Mouse (Mus musculus) thymus, adult 2 months (tissue): ENCODE data around the gene Tmem63a. TPM values are rescaled to one million over a fixed set of nuclear protein-coding genes. Genes with fewer than 3 reads are reported as not detected.

ENCODE experiments used
- DNase-seq: peaks from one replicate; pipeline ENCODE4 v3.0.0; 2021
- H3K27ac ChIP-seq: fragments of 200-500 bp; 2 replicates; pipeline ENCODE4 v1.5.1; 2012; ENCODE audit warnings: low read length, control low read depth; ENCODE audit not compliant: control insufficient read depth, insufficient read depth
- H3K27me3 ChIP-seq: fragments of 200-500 bp; 2 replicates; pipeline ENCODE4 v1.6.1; 2012; ENCODE audit warnings: mild to moderate bottlenecking, low read length, moderate library complexity, mixed read lengths; ENCODE audit not compliant: control insufficient read depth, insufficient read depth
- H3K36me3 ChIP-seq: fragments of 200-500 bp; 2 replicates; pipeline ENCODE4 v1.6.1; 2012; ENCODE audit warnings: mild to moderate bottlenecking, low read length, moderate library complexity; ENCODE audit not compliant: control insufficient read depth, insufficient read depth
- H3K4me1 ChIP-seq: fragments of 200-500 bp; replicated peaks from 2 replicates; pipeline ENCODE4 v1.6.1; 2012; ENCODE audit warnings: low read length; ENCODE audit not compliant: control insufficient read depth, insufficient read depth
- H3K4me3 ChIP-seq: fragments of 200-500 bp; 2 replicates; pipeline ENCODE4 v1.5.1; 2012; ENCODE audit warnings: mild to moderate bottlenecking, low read length, control low read depth, moderate library complexity; ENCODE audit not compliant: control insufficient read depth, insufficient read depth
- CTCF ChIP-seq: fragments of 200-500 bp; IDR thresholded peaks from 2 replicates; pipeline ENCODE4 v1.5.1; 2012; ENCODE audit warnings: mild to moderate bottlenecking, control low read depth, low read length, moderate library complexity, borderline replicate concordance; ENCODE audit not compliant: control insufficient read depth, poor library complexity, insufficient read depth; ENCODE audit errors: extremely low read depth
- POLR2A ChIP-seq: fragments of 200-500 bp; IDR thresholded peaks from 2 replicates; pipeline ENCODE4 v1.6.1; 2012; ENCODE audit warnings: mild to moderate bottlenecking, low read length, control low read depth, moderate library complexity; ENCODE audit not compliant: control insufficient read depth, poor library complexity, insufficient read depth; ENCODE audit errors: extremely low read depth
- WGBS: fragments of 180-500 bp; shearing (Covaris S2); methylation state at CpG from one replicate; pipeline ENCODE4 v1.1.7; 2018; 5-methylcytosine and 5-hydroxymethylcytosine counted together
- polyA plus RNA-seq: library from polyadenylated mRNA; depleted of rRNA; stranded (reverse); fragments of >200 nt; gene quantifications from 2 replicates; pipeline ENCODE4 v1.2.3, GENCODE M21; 2012

Tmem63a gene
- polyA plus RNA-seq, 1 experiment: 47.3 TPM

GRCm38 (mm10) chr1:180911653-180912287, 30.4 kb upstream of the Tmem63a start:
- no peak for DNase-seq
- H3K36me3 ChIP-seq: 0 out of 2 replicates have a peak, but pooled peaks cover 4% of the 10 kb centered on the region
- peaks cover 36% of the 10 kb centered on the region for H3K4me1 ChIP-seq
- peak overlapping the region; percentile 55; the same call in 1 of the 2 replicates for H3K27ac ChIP-seq
- 24% methylated on average over 20 of the region's 20 CpGs for WGBS
- H3K27me3 ChIP-seq: no peaks in the 10 kb centered on the region
- TF ChIP-seq CTCF: no peak
- TF ChIP-seq POLR2A: no peak
- H3K4me3 ChIP-seq: peak overlapping the region; percentile 6; the same call in 1 of the 2 replicates

GRCm38 (mm10) chr1:180912792-180913191, 29.4 kb upstream of the Tmem63a start:
- 34% methylated on average over 5 of the region's 5 CpGs for WGBS
- Histone ChIP-seq H3K4me3 (no peak overlapping the region), H3K27ac (peak overlapping the region; percentile 69), H3K36me3 (0 out of 2 replicates have a peak, but pooled peaks cover 2% of the 10 kb centered on the region), H3K4me1 (peaks cover 36% of the 10 kb centered on the region), H3K27me3 (no peaks in the 10 kb centered on the region)
- TF ChIP-seq CTCF: no peak
- TF ChIP-seq POLR2A: no peak
- no peak for DNase-seq

DNA sequence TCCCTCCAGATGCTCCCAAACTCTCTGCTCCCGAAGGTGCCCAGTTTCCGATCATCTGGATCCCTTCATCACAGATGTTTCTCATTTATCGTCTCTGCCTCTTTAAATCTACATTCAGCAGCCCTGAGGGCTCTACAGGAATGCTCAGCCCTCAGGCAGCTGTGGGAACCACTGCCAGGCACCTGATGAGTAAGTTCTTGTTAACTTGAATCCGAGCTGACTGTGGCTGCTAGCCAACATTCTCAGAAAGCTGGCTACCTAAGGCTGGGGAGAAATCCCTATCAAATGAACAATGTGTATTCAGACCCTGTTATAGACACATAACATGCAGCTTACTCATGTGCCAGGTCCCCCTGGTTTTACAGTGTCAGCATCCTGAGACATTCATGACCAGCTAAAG, 28.3 kb upstream of the Tmem63a start:
- H3K27ac ChIP-seq: no peak overlapping the region
- H3K4me3 ChIP-seq: no peak overlapping the region
- no peaks in the 10 kb centered on the region for H3K36me3 ChIP-seq
- H3K4me1 ChIP-seq: peaks cover 32% of the 10 kb centered on the region
- TF ChIP-seq POLR2A: no peak
- TF ChIP-seq CTCF: no peak
- 73% methylated on average over 4 of the region's 4 CpGs for WGBS
- no peak for DNase-seq
- H3K27me3 ChIP-seq: no peaks in the 10 kb centered on the region

DNA sequence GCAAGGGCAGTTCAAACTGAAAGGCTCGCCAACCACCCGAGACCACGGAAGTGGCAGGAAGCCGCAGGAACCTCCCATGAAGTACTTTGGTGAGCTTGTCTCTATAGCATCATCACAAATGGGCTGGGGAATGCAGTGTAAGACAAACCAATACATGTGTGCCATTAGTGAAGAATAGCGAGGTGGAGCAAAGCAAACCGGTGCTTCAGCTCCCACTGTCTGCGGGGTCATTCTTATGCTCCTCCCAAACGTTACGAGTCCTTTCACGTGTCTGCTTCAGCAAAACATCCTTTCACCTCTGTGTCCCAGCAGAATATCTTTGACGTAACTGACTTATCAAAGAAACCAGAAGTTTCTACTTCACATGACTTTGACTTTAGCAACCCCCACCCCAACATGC, 25.7 kb upstream of the Tmem63a start:
- TF ChIP-seq CTCF: no peak
- DNase-seq: no peak

GRCm38 (mm10) chr1:180917053-180917452, 25.1 kb upstream of the Tmem63a start:
- Histone ChIP-seq H3K4me1 (peaks cover 26% of the 10 kb centered on the region), H3K36me3 (no peaks in the 10 kb centered on the region), H3K27ac (no peak overlapping the region), H3K4me3 (no peak overlapping the region), H3K27me3 (no peaks in the 10 kb centered on the region)
- WGBS: 11% methylated on average over 1 of the region's 1 CpGs
- TF ChIP-seq CTCF (no peak), POLR2A (no peak)
- DNase-seq: no peak

More for the DNA sequence above, 25.7 kb upstream of the Tmem63a start:
- no peak overlapping the region for H3K27ac ChIP-seq
- no peaks in the 10 kb centered on the region for H3K36me3 ChIP-seq
- no peak overlapping the region for H3K4me3 ChIP-seq
- H3K27me3 ChIP-seq: no peaks in the 10 kb centered on the region
- H3K4me1 ChIP-seq: peaks cover 27% of the 10 kb centered on the region
- 41% methylated on average over 11 of the region's 11 CpGs for WGBS

GRCm38 (mm10) chr1:180919686-180920085, 22.5 kb upstream of the Tmem63a start:
- Histone ChIP-seq H3K4me1 (peaks cover 19% of the 10 kb centered on the region), H3K27me3 (no peaks in the 10 kb centered on the region), H3K27ac (no peak overlapping the region), H3K4me3 (no peak overlapping the region), H3K36me3 (no peaks in the 10 kb centered on the region)
- peak; percentile 26; the same call in 1 of the 2 replicates for TF ChIP-seq CTCF
- TF ChIP-seq POLR2A: no peak
- no peak for DNase-seq
- 81% methylated on average over 8 of the region's 8 CpGs for WGBS
